Mouse (Mus musculus): ENCODE measurements around the gene Lmo7.

The Lmo7 gene

GRCm38 (mm10) chr14:101882966-101883365, 153.2 kb downstream of the Lmo7 start:
- DNase-seq, result peak; percentile 12

DNA sequence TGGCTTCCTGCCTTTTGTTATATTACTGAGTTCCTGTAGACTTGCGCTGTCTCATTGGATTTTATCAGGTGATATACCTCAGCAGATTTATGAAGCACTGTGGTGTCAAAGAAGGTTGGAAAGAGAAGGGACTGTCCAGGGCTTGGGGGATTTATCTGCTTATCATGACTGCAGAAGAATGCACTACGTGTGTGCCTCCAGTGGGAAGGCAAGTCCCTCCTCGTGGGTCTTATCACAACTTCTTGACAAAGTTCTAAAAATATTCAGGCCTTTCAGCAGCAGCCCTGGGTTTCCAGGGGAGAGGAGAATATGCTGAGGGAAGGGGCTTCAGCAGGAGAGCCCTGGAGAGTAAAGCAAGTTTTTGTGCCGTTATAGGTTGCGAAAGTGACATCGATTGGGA, 154.0 kb downstream of the Lmo7 start:
- DNase-seq, result no peak

- DNase-seq, result no peak
These were observed 156.6 kb downstream of the Lmo7 start for GRCm38 (mm10) chr14:101886320-101886719.

DNA sequence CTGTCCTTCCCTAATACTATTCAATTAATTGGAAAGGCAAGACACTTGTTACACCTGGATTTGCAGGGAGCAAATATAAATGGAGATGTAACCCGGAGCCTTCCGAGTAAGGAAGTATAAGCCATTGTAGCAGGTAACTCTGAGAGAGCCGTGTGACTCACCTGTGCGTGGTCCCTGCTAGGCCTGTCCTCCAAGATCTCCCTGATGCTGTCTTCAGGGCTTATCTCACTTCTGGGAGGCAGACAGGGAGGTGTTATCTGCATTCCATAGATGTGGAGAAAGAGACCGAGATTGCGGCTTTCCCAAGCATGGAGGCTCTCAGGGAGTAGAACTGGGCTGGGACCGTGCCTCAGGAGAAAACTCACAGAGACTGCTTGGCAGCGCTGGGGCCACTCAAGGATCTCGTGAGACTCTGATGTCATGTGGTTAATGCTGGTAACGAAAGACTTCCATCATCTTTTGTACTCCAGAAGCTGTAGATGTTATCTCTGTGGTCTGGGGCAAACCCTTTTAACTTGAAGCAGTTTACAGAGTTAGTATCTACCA, 162.2 kb downstream of the Lmo7 start:
- DNase-seq, result no peak

GRCm38 (mm10) chr14:101892496-101892895, 162.7 kb downstream of the Lmo7 start:
- no peak for DNase-seq

DNA sequence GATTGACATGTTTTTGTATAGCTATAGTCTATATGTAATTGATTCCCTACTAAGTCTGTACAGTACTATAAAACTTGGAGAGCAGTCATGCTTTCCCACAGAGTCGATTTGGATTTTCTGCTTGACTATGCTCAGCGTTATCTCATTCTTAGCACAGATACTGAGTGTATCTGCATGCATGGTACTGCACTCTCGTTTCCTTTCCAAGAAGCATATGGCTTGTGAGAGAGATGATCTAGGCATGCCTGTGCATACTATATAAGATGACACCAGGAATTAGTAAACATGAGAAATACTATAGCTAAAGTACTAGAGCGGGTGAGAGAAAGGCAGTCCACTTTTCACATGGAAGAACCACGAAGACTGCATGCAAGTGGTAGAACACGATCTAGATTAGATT, 163.5 kb downstream of the Lmo7 start:
- no peak for DNase-seq

GRCm38 (mm10) chr14:101898250-101898649, 168.5 kb downstream of the Lmo7 start:
- DNase-seq, result no peak

DNA sequence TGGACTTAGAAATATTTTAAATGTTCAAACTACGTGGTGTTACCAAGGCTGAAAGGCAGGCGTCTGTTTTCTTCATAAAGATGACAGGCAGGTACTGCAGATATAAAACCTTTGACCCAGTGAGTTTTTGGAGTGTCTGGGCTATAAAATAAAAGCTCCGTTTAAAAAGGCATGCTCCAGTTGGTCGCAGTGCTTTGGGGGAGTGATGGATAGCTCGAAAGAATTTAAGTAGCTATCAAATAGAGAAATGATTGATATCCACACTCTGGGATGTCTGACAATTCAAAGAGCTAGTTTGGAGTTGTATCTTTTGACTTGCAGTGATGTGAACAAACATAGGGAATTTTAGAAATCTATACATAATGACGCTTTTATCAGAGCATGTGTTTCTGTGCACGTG, 171.7 kb downstream of the Lmo7 start:
- no peak for DNase-seq

DNA sequence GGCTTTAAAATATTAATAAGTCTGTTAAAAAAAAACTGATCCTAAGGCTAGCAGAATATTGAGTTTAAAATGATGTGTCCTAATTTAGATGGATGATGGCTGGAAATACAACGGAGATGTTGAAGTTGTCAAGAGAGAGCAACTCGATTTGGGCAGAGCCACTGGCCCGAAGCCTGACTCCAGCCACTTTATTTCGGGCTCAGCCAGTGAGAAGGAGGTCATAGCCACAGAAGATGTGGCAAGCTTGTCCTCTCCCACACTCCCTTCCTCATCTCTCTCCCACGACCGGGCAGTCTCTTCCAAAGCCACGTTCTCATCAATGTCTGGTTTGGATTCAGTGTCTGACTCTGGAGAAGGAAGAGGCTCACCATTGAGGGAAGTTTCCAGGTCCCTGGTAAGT, 172.2 kb downstream of the Lmo7 start:
- no peak for DNase-seq

DNA sequence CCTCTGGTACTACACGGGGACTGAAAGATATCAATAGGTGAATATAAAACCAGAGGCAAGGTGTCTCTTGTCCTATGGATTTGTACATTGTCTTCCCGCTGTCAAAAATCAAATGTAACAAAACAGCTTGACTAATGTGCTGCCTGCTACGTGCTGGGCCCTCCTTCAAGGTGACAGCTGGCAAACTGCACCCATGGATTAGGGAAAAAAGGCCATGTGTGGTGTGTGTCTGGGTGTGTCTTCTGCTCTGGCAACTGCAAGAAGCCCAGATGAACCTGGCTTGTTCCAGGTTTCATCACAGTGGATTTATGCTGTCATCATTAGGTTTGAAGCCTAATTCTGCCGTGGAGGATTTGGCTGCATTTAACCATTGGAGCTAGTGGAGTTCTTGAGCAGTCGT, 174.0 kb downstream of the Lmo7 start:
- no peak for DNase-seq

DNA sequence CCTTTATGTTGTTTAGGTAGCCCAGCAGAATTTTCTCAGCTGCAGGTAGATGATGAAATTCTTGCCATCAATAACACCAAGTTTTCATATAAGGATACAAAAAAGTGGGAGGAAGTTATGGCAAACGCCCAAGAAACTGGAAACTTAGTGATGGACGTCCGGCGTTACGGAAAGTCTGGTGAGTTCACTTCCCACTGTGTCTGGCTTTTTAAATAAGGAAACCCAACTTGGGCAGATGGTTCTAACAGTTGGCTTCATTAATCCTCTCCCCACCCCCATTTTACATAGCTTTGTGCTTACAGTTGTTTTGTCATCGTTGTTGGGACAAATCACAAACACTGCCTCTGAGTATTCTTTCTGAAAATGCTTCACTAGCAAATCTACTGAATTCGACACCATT, 182.2 kb downstream of the Lmo7 start:
- DNase-seq, result no peak

GRCm38 (mm10) chr14:101912392-101912791, 182.6 kb downstream of the Lmo7 start:
- no peak for DNase-seq

DNA sequence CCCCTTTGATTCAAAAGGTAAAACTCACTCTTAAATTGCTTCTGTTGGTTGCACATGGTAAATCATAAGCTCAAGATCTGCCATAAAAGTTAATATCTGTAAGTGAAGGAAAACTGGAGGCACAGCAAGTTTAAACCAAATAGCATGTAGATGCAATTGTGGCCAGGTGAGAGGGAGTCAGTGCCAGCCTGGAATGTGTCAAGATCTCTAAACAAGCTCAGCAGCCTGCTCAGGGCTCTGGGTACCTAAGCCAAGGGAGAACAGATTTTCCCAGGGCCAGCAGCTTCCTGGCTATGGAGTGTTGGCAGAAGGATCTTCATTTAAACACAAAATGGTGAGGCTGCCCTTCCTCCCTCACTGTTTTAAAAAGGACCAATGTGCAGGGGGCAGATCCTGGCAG, 184.6 kb downstream of the Lmo7 start:
- no peak for DNase-seq

GRCm38 (mm10) chr14:101915867-101916266, 186.1 kb downstream of the Lmo7 start:
- no peak for DNase-seq

DNA sequence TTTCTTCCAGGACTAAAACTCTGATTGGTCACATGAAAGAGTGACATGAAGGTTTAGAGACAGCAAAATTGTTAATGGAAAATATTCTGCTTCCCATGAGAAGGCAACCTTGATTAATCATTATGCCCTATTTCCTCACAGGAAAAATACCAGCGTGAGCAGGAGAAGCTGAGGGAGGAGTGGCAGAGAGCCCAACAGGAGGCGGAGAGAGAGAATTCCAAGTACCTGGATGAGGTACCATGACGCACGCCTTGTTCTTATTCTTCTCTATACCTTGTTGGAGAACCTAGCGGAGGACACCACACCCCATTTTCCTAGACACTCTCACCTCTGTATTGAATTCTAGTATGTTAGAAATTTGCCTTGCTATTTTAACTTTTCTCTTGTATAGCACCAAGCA, 188.7 kb downstream of the Lmo7 start:
- no peak for DNase-seq

DNA sequence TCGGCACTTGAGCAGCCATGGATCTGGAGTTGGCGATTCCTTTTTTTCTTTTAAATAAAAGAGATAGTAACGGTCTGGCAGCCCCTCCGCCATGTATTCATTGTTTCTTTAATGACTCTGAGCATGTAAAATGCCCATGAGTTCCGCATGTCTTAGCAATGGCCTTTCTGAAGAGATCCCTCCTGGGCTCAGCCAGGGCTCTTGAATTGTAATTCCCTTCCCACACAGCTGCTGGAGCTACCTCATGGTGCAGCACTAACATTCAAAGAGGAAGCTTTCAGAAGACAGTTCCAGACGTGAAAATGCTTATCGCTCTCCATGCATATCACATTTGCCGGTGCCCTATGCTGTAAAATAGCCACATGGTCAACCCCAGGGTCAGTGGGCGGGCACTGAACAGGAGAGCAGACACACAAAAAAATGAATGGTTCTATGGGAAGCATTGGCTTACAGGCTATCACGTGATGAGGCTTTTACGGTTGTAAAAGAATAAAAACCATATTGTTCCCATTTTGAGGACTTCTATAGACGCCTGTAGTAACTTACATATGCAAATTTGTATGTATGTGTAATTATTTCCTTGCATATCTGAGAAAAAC, 198.0 kb downstream of the Lmo7 start:
- DNase-seq, result no peak

DNA sequence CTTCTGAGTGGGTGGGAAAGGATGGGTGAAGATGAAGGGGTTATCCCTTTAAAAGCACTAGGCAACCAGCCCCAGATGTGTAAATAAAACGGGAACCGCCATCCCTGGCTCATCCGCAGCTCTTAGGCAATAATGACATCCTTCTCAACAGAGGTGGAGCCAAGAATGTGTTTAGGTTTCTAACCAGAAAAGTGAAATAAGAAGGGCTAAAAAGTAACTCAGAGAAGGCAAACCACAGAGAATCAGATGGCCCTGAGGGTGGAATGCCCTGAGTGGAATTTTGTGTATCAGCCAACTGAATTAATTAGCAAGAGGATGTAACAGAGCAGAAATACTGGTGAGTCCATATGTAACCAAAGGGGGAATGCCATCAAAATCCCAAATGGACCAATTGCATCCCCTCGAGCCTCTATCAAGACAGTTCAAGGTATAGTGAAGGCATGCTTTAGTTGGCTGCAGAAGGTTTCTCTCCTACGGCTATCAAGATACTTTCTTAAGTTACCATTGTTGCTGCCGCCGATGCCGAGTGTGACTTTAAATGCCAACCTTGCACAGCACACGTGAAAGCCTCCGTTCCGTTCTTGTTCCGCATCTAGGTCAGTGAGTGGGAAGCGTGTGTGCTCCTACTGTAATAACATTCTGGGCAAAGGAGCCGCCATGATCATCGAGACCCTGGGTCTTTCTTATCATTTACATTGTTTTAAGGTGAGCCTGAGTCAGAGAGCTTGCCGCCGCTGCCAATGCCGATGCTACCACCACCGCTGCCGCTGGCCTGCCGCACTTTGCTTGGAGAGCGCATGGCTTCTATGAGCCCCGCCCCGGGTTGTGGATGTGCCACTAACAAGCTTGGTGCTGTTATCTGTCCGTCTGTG, 201.1 kb downstream of the Lmo7 start:
- no peak for DNase-seq

DNA sequence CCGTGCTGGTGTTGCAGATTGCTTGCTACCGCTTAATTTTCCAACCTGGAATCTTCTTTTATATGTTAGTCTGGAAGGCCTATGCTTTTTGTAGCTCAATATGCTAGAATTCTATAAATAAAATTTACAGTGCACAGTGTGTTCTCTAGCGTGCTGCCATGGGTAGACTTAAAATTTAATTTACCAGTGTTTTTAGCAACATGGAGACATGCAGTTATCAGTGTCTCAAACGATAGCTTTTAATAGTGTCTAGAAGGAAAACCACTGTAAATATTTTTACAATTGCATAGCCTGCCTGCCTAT, 201.6 kb downstream of the Lmo7 start:
- no peak for DNase-seq

- DNase-seq, result no peak
These were observed 203.8 kb downstream of the Lmo7 start for GRCm38 (mm10) chr14:101933551-101933950.

DNA sequence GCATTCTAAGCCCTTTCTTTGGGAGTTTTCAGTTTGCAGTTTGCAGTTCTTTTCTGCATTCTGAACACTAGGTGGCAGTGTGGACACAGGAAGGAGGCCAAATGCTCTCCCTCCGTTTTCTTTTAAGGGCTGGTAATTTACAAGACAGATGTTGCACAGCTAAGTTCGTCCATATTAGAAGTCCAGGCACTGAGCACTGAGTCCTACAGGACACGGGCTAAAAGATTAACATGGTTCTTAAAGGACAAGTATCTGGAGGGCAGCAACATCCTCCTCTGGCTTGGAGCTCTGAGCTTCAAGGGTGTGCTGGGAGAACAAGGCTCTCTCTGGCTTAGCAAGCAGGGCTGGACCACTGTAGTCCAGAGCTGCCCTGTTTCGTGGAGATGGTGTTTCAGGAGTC, 213.2 kb downstream of the Lmo7 start:
- peak; percentile 29 for DNase-seq

DNA sequence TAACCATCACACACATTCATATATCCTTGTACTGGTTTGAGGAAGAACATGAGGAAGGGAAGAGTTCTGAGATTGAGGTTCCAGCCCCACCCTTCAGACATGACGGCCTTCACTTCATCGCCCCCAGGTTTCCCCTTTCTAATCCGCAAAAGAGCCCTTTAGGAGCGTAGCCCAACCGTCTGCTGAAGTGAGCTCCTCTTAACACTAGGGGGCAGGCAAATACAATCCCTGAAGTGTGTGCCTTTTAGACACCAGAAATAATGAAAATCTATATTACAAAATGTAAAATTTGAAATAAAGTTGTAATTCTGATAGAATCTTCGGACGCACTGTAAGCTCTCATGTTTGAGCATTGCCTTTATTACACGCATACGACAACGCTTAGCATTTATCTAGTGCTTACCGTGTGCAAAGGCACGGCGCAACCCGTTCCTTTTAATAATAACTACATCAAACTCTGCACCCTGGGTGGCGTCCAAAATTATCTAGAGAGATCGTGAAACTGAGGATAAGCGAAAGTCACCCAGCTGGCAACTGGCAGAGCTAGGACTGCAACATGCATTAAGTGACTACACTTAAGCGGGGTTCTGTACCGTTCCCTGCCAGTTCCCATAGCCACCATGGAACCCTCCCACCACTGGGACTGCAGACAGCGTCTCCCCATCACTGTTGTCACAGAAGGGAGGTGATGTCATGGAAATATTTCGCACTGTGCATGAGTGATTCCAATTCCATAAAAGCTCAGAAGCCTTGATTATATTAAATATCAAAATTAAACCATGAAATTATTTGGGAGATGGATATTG, 217.2 kb downstream of the Lmo7 start:
- no peak for DNase-seq

- DNase-seq, result peak; percentile 42
These were observed 219.4 kb downstream of the Lmo7 start for GRCm38 (mm10) chr14:101949114-101949513.

- no peak for DNase-seq
These were observed 221.3 kb downstream of the Lmo7 start for GRCm38 (mm10) chr14:101951107-101951506.
